Mouse (Mus musculus) ovary, adult 18-20 months (tissue): Measurements from ENCODE around the gene Macrod2.

Experiments used
- DNase-seq: peaks from one replicate; pipeline ENCODE4 v3.0.0; 2022; ENCODE audit warnings: low spot score, mixed read lengths

The Macrod2 gene

DNA sequence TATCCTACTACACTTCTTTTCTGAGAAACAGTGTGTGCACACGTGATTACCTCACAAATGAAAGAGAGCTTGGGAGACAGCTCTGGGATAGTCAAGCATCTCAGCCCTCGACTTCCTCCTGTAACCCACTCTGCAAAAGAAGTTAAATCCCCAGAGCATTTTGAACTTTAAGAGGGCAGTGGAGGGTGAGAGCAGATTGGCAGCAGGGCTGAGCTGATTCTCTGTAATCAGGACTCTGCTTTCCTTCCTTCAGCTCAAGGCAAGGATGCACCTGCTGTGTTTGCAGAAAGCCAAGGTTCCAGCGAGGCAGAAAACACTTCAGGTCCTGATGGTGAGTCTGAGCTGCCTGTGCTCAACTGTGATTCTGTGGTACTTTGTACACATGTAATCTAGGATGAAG, 1978.9 kb downstream of the Macrod2 start:
- DNase-seq = no peak

DNA sequence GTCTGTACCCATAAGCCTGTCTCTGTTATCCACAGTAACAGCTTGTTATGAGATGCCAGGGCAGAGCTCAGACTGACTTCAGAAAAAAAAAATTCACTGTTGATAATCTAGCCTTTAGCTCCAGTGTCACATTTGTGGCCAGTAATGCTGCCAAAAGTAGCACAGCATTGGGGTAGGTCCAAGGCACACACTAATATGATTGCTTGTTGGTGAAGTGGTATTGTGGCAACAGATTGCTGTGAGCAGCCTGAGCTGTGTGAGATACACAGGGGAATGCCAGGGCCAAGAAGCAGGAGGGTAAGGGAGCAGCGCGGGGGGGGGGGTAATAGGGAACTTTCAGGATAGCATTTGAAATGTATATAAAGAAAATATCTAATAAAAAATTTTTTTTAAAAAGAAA, 1985.5 kb downstream of the Macrod2 start:
- DNase-seq = no peak

DNA sequence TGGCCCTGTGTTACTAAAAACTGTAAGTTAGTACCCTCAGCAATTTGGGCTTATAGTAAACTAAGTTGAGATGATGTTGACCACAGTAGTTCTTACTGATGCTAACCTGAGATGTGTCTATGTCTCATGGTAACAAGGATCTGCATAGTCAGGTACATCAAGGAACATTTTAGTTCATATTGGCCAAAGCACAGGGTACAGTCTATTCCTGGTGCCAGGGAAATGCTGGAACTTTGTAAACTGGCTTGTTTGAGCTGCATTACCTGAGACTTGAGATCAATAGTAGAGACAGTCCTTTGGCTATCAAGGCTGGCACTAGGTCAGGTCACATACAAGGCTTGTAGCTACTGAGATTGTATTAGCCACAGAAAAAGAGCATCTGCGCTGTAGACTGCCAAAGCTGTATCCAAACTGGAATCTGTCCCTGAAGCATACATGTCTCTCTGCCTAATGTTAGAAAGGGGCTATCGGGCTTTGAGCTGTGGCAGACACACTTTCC, 1986.0 kb downstream of the Macrod2 start:
- no peak for DNase-seq

DNA sequence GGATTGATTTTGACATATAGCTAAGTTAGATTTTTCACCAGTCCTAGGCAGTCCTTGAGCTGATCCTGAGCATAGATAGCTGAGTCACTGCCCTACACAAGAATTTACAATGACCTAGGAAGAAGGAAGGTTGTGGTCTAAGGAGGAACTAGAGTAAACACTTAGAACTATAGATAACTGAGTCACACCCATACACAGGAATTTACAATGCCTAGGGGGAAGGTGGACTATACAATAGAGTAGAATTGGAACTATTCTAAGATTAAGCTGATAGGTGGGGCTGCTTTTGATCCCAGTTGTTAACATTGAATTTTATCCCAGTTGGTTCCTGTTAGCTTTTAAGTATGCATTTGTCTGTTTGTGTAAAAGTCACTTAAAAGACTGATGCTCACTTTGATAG, 1998.4 kb downstream of the Macrod2 start:
- no peak for DNase-seq

DNA sequence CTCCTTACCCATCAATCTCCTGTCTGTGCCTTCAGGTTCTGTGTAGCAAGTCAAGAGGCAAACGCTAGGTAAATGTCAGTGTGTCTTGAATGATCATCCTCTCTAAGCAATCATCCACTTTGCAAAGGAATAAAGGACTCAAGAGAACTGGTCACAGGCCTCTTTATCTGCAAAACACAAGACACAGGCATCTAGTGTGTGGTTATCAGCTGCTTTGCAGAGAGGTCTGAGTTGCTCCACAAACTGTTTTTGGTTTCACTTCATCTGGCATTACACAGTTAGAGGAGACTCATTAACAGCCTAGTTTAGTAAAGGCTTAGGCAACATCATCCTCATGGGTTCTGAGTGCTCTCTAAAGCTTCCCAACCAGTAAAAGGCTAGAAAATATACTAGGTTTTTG, 2004.4 kb downstream of the Macrod2 start:
- DNase-seq = no peak

DNA sequence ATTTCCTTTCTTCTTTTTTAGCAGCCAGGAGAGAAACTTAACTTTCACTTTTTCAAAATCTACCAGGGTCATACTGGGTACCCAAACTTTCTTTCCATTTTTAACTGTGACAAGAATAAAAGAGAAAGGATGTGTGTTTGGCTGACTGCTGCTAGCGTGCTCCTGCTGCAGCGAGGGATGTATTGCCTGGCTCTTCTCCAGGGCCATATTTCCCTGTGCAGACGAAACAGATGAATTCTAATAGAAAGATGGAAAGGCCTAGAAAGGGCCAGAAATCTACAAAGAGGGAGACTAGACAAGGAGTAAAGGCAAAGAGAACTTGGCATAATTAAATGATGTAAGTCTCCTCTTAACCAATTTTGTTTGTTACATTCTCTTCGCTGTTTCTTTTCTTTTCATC, 2005.7 kb downstream of the Macrod2 start:
- DNase-seq = no peak

DNA sequence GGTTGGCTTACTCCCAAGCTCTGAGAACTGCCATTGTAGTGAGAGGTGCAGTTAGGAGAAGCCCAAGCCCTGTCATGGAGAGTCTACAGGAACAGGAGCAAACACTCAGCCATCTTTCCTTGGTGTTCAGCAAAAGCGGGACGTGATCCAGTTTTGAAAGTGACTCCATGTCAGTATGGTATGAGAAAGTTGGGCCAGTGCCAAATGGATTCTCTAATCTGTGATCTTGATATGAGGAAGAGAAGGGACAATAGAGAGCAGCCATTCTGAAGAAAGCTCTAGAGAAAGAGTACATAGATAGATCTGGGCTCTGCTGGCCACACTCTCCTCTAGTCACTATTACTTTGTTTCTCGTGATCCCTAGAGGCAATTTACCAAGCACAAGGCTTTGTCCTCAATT, 2006.2 kb downstream of the Macrod2 start:
- no peak for DNase-seq

DNA sequence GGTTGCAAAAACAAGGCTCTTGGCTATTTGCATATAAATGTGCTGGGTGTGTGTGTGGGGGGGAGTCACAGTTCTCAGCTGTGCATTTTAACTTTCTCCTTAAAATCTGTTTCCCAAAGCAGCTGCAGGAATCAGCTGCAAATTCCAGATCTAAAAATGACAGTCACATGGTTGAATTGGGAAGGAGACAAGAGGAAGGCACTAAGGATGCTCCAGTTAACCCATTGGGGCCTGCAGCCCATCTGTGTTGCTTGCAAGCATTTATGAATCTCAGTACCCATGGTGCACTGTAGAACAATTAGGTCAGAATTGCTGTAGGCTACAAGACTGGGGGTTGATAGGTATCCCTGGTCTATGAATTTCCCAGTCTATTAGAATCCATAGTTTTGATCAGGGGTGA, 2008.3 kb downstream of the Macrod2 start:
- DNase-seq = no peak

DNA sequence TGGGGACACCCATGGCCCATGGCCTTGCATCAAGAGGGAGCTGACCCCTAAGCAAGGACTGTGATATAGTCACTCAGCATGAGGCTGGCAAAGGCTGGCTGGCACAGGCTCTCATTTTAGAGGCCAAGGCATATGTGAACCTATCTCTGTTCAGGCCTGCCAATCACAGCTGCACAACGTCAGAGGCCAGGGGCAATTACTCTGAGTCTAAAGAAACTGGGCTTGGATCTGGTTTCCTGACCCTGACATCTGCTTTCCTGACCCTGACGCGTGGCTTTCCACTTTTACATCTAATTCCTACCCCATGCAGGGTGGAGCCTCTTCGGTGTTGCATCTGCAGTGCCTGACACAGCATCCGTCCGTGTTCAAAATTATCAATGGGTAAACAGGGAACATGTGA, 2009.2 kb downstream of the Macrod2 start:
- no peak for DNase-seq

DNA sequence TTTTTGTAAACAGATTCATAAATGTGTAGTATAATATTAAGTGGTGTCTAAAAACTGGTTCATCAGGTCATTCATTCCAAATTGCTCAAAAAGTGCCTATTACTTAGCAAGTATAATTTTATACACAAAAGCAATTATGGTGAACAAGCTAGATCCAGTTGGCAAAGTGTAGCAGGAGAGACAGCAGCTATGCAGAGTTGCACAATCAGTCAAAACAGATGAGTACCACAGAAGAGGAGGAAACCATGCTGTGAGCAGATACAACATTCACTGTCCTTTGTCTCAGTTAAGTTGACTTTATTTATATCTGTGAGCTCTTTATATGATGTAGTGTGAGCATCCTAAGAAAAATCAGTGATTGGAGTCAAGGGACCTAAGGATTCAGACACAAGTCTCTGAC, 2012.2 kb downstream of the Macrod2 start:
- DNase-seq = no peak

DNA sequence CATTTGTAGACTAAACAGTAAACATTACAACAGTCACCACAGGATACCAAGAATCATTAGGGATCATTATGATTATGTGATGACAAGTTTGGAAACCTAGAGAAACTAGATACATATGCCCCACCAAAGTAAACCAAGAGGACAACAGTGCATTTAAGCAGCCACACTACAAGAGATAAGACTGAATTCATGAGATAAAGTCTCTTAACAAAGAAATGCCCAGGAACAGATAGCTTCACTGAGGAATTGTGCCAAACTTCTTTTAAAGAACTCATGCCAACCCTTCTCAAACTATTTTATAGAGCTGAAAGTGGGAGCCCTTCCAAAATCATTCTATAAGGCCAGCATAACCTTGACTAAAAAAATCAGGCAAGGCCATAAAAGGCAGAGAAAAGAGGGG, 2015.0 kb downstream of the Macrod2 start:
- no peak for DNase-seq

DNA sequence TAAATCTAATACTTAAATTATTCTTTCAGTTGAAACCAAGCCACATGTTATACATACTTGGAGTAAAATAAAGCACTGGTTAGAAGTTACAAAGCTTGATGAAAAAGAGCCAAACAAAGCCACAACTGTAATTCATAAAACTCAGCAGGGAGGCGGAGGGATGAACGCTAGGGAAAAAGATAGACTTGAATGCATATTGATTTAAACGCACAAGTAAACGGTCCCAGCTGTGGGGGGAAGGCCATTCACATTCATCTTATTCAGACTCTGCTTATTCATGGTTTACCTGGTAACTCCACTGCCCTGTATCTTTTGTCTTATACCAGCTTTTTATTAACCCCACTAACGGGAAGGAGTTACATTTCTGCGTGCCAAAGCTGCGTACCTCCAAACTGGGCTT, 2038.0 kb downstream of the Macrod2 start:
- no peak for DNase-seq

DNA sequence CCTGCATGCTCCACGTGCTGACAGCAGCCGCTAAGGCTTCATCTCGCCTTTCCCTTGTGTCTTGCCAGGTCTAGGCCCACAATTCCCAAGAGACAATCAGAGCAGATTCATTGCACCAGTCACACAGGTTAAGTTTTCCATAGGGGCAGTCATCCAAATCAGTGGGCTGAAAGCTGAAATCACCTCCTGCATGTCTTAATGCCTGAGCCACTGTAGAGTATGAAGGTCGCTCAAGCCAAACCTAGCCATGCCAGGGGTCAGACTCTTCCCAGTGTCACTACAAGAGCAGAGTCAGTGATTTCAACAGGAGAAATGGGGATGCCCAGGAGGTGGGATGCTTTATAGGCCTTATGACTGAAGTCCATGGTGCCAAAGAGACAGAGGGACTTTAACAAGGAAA, 2039.6 kb downstream of the Macrod2 start:
- DNase-seq = no peak

DNA sequence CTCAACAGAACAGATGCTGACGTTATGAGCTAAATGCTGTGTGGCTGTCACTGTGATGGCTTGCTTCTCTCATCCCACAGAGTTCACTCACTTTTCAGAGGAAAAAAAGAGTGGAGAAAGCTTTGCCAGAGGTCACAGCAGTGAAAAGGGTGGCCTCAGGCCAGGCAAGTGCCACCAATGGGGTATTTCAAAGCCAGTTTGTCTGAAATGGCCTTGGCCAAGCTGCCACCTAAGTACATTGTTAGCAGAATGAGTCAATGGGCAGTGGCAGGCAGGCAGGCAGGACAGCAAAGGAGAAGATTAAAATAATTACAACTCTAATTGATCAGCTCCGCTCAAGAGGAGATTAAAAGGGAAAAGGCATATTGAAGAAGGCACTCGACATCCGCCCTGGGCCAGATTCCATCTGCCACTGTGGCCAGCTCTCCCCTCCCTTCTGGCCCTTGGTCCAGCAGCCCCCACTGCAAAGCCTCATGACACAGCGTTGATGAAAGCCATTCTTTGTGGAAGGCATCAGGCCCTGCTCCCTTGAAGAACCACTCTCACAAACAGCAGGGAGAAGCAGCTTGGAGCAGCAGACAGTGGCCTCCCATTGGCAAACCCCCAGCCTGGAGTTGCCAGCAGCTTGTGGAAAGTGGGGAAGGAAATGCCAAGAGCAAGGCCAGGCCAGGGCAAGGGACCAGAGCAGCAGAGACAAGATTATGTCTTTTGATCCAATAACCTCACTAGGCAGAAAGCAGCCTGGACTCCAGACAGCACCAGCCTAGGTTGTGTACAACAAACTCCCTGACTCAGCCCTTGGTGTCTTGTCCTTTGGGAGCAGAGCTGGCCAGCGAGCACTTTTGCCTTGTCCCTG, 2042.7 kb downstream of the Macrod2 start:
- peak; percentile 46 for DNase-seq
